Mouse (Mus musculus) frontal cortex, adult (tissue): ENCODE results near the gene Ttc24.

Experiments used
- ATAC-seq: cut with Nextera tagmentation; 2 replicates; pipeline ENCODE4 v1.9.2; 2017; ENCODE audit warnings: mild to moderate bottlenecking, moderate library complexity, mixed read lengths; ENCODE audit not compliant: low TSS enrichment

The Ttc24 gene

GRCm38 (mm10) chr3:88078204-88078603, at the start of gene Ttc24:
Gene Ttc24, minus strand, starts transcription at chr3:88078304.
- no peak for ATAC-seq

- no peak for ATAC-seq
These were observed 49.5 kb upstream of the Ttc24 start for GRCm38 (mm10) chr3:88127636-88128035.

GRCm38 (mm10) chr3:88126181-88126580, 48.1 kb upstream of the Ttc24 start:
- ATAC-seq = no peak

- ATAC-seq = no peak
These were observed 47.1 kb upstream of the Ttc24 start for GRCm38 (mm10) chr3:88125195-88125594.

DNA sequence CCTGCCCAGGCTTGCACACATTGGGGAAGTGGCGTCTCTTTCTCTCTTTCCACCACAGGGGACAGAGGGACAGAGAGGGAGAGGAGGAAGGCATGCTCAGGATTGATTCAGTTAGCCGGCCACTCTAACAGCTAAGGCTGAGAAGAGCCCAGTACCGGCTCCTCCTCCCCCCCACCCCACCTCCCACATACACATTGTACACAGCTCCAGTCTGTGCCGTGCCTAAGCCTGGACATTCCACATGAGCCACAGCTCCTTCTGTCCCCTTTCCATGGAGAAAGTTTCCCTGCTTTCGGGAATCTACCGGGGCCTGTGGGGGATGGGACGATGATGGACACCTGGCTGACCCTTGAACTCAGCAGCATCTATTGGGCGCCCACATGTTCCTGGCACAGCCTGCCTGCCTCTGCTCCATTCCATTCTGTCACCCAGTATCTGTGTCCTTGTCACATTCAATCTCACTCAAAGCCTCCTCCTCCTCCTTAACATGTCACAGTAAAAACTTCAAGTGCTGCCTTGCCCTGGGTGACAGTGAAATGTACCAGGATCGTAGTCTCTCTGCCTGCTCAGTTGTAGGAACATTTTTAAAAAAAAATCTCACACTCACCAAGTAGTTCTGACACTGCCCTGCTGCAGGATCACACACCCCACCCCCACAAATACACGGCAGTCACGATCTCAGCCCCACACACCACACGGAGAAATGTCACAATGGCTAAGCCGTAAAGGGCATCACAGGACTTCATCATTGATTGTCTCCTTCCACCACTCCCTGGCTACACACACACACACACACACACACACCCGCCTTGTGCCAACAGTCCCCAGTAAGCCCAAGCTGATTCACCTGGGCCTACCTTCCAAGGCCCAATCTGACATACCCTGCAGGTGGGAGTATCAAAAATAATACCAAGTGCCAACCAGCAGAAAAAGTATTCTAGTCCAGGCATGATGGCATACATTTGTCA, 43.3 kb upstream of the Ttc24 start:
- ATAC-seq = peak; percentile 91

DNA sequence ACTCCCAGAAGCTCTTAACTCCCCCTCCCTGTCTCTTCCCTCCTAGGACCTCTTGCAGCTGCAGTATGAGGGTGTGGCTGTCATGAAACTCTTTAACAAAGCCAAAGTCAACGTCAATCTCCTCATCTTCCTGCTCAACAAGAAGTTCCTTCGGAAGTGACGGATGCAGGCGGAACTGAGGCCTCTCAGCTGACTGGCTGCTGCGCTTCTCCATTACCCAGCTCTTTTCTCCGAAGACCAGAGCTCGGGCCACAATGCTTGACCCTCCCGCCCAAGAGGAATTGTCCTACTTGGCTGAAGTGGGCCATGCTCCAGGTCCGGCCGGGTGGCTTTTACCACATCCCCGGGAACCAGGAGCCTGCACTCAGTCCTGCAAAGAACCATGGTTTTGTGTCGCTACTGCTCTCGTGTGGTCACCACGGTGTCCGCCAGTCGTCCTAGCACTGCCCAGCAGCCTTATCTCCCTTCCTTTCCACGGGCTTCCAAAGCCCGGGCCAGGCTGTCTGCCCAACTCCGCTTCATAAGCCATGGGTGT, 42.1 kb upstream of the Ttc24 start:
- ATAC-seq = no peak

GRCm38 (mm10) chr3:88114396-88114795, 36.3 kb upstream of the Ttc24 start:
- no peak for ATAC-seq

DNA sequence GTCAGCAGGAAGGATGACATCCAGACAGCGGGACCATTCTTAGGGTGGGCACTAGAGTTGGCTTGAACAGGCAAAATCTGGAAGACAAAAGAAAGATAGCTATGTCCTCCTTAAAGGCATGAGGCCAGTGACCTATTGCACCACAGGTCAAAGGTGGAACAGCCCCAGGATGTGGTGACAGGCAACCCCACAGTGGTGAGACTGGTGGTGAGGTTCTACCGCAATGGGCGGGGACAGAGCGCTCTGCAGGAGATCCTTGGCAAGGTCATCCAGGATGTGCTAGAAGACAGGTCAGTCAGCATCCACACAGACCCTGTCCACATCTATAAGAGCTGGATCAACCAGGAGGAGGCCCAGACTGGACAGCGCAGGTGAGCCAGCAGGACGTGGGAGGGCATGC, 31.0 kb upstream of the Ttc24 start:
- ATAC-seq = no peak

- ATAC-seq = no peak
These were observed 28.0 kb upstream of the Ttc24 start for GRCm38 (mm10) chr3:88106126-88106525.

GRCm38 (mm10) chr3:88102611-88103010, 24.5 kb upstream of the Ttc24 start:
- no peak; the same call in 1 of the 2 replicates for ATAC-seq

- ATAC-seq = no peak
These were observed 24.1 kb upstream of the Ttc24 start for GRCm38 (mm10) chr3:88102196-88102595.

GRCm38 (mm10) chr3:88101736-88102135, 23.6 kb upstream of the Ttc24 start:
- ATAC-seq = no peak

GRCm38 (mm10) chr3:88100251-88100650, 22.1 kb upstream of the Ttc24 start:
- no peak for ATAC-seq

- peak; percentile 70 for ATAC-seq
These were observed 19.6 kb upstream of the Ttc24 start for GRCm38 (mm10) chr3:88097666-88098065.

DNA sequence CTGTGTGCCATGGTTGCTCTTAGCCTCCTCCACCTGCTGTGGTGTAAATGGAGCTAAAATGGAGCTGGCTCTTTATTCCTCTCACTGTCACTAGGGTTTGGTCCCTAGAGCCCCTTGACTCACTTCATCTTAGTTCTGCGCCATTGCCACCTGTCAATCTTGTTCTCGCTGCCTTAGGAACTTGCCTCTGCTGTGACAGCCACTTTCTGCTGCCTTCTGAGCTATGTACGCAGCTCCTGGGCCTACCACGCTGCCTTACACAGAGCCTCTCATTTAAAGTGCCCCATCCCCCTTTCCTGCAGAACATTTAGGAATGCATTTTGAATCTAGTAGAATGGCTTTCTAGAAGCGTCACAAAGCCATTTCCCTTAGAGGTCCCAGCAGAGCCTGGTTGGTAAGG, 16.0 kb upstream of the Ttc24 start:
- ATAC-seq = no peak

GRCm38 (mm10) chr3:88090616-88091015, 12.5 kb upstream of the Ttc24 start:
- no peak for ATAC-seq

GRCm38 (mm10) chr3:88090106-88090505, 12.0 kb upstream of the Ttc24 start:
- no peak for ATAC-seq

DNA sequence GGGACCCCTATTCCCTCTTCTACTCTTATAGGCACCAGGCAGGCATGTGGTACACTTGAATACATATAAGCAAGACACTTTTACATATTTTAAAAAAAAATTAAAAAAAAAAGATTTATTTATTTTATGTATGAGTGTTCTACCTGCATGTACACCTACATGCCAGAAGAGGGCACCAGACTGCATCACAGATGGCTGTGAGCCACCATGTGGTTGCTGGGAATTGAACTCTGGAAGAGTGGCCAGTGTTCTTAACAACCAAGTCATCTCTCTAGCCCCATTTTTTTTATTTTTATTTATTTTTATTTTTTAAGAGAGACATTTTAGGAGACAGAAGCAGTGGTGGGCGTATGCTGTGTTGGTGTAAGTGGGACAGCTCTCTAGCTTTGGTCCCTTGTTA, 9.6 kb upstream of the Ttc24 start:
- no peak for ATAC-seq

DNA sequence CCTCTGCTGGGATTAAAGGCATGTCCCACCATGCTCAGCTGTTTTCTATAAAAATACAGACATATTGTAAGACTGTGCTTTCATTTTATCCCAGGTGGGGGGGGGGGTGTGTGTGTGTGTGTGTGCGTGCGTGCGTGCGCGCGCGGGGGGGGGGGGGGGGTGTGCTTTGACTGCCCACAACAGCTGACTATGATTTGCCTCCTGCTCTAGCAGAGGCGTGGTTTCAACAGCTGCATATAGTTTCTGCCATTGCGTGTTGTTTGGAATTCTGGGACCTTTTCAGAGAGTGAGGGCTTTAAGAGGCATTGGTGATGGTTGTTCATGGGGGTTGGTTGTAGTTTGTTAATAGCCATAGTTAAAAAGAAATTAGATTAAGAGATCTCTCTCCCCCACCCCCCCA, 7.4 kb upstream of the Ttc24 start:
- ATAC-seq = no peak

DNA sequence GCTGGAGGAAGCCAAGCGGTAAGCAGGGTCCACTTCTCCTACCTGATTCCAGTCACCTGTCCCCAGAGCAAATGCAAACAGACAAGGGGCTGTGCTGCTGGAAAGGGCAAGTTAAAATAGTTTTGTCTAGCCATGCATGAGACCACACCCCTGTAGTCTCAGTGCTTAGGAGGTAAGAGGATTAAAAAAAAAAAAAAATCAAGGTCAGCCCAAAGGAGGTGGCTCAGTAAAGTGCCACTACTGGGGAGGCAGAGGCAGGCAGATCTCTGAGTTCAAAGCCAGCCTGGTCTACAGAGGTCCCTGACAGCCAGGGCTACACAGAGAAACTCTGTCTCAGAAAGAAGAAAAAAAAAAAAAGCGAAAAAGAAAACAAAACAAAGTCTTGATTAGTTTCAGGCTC, 5.9 kb upstream of the Ttc24 start:
- ATAC-seq = no peak

DNA sequence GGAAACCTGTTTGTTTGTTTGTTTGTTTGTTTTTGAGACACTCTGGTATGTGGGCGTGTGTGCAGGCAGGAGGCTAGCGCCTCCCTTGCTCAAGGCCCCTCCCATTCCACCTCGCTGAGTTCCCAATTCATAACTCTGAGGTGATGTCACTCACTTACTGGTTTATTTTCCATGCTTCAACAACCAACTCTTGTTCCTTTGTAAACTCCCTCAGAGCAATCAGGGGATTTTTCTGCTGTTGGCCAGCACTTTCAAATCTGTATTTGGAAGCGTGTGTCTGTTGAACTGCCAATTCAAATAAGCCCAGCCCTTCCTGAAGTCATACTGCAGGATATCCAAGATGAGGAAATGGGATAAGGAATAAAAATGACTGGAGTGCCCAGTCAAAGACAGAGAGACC, 4.6 kb upstream of the Ttc24 start:
- no peak for ATAC-seq

DNA sequence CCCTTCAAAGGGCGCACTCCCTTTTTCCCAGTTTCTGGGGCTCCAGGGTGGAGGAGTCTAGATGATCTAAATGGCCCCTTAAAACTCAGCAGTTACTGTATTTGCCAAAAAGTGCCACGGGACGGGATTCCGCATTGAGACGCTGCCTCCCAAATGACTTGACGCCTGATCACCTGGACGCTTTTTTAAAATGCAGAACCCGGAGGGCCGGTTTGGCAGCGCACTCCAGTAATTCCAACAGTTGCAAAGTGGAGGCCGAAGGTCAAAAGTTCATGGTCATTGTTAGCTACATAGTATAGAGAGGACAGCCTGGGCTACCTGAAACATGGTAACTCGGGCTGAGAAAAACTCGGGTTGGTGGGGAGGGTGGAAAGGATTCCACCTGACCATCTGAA, 4.1 kb upstream of the Ttc24 start:
- no peak for ATAC-seq
